Mouse (Mus musculus): ENCODE measurements around the gene Fgd5.

The Fgd5 gene

GRCm38 (mm10) chr6:92010895-92011294 is 32.2 kb downstream of the Fgd5 start:
- DNase-seq (ENCODE audit: low spot score in 2 of 2) = no peak

DNA sequence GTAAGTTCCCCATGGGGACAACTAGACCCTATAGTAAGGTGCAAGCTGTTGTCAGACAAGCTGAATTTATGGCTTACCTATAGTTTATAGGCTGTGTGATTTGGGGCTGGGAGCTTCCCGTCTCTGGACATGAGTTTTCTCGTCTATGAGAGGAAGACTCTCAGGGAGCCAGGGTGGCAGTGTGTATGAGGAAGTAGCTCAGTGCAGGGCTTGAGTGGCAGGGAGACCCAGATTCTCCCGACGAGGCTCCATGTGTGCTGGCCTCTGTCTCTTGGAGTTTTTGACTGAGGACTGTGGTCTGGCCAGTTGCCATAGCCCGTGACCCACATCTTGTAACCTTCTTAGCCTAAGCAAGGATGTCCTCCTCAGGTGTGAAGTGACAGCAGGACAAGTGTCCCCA is 33.7 kb downstream of the Fgd5 start:
- no peak for DNase-seq (ENCODE audit: low spot score in 2 of 2)

DNA sequence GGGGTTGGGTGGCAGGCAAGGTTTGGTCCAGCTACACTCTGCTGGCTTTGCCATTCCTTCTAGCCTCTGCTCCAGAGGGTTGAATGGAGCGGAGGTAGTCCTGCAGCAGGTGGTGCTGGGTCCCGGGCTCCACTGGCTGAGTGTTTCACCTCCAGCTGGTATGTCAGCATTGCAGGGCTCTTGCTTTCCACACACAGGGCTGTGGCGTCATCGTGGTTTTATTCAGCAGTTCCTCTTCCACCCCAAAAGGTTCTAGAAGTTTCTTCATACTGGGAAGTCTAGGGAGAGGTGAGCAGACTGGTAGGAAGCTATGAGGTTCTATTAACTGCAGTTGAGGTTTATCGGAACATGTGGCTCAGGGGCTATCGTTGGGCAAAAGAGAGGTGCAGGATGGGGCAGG is 34.4 kb downstream of the Fgd5 start:
- no peak for DNase-seq (ENCODE audit: low spot score in 2 of 2)

DNA sequence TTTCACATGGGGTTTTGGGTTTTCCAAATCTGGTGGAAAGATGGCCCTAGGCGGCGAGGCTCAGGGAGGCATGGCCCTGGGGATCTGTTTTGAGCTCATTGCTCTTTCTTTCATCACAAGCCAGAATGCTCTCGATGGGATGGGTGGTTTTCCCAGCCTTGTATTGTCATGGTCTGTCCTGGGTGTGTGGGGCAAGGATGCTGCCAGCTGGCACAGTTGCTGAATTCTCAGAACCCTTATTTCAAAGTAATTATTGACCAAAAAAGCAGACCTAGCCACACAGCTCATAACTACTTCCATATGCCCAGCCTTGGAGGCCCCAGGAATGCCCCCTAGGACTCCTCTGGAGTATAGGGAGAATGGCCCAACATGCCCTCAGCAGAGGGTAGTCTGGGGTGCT is 34.9 kb downstream of the Fgd5 start:
- no peak for DNase-seq (ENCODE audit: low spot score in 2 of 2)

GRCm38 (mm10) chr6:92014936-92015335 is 36.3 kb downstream of the Fgd5 start:
- DNase-seq (ENCODE audit: low spot score in 2 of 2) = no peak

DNA sequence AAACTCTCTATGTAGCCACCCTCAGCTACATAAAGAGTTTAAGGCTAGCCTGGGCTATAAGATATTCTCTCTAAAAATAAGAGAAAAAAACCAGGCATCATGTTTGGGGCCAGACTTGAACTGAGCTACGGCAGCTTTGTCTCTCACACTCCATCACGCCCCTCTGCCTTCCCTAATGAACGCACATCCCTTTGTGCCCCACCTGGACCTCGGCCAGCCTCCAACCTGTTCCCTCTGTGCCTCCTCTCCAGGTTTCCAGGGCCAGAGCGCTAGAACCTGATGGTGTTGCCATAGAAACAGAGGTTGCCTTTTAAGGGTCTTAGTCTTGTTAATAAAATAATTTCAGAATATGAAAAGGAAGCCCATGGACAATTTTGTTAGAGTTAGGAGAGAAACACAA is 37.2 kb downstream of the Fgd5 start:
- DNase-seq (ENCODE audit: low spot score in 2 of 2) = no peak

DNA sequence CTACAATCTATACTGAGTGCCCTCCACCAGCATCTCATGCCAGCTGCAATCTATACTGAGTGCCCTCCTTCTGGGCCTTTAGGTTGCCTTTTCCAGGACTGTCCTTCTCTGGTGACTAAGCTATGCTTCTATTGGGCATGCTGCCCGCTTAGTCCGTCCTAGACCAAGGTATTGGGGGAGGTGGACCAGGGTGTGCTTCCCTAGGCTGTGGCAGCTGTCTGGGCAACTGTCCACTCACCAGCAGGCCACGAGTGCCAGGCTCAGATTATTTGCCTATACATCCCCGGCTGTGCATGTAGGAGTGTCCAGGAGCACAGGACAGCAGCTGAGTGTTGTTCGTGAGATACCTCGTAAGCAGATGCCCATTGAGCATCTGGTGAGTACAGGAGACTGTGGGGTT is 38.1 kb downstream of the Fgd5 start:
- no peak for DNase-seq (ENCODE audit: low spot score in 2 of 2)

GRCm38 (mm10) chr6:92018421-92018820 is 39.7 kb downstream of the Fgd5 start:
- no peak for DNase-seq (ENCODE audit: low spot score in 2 of 2)

- no peak for DNase-seq (ENCODE audit: low spot score in 2 of 2)
These were observed 42.4 kb downstream of the Fgd5 start for GRCm38 (mm10) chr6:92021061-92021460.

DNA sequence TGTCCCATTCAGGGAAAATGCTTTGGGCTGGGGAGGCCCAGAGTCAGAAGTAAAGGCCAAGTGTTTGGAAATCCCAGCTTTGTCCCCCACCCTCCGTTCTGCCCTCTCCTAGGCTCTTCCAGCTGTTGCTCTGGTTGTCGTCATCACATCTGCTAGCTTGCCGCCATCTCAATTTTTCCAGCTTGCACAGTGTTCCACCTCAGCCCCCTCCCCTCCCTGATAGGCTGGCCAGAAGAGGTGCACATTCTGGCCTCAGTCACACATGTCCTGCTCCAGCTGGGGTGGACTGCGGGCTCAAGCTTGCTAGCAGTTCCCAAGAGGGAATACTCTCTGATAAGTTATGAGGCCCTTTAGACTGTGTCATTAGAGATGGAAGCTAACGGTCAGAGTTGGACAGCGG is 42.8 kb downstream of the Fgd5 start:
- DNase-seq (ENCODE audit: low spot score in 2 of 2) = no peak

DNA sequence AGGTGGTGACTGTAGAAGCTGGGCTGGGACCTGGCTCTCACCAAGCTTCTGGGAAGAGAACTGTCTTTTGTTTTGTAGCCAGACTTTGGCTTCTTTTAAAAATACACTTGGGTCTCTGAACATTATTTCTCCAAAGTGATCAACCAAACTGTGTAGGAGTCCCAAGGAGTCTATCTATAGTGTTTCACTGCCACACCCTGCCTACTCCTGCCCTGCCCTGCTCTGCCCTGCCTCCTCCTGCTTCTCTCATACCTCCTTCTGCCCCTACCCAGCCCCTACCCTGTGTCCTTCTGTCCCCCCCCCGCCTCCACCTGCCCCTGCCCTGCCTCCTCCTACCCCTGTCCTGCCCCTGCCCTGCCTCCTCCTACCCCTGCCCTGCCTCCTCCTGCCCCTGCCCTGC is 46.6 kb downstream of the Fgd5 start:
- no peak for DNase-seq (ENCODE audit: low spot score in 2 of 2)

GRCm38 (mm10) chr6:92027379-92027778 is 48.7 kb downstream of the Fgd5 start:
- DNase-seq (ENCODE audit: low spot score in 2 of 2) = no peak

DNA sequence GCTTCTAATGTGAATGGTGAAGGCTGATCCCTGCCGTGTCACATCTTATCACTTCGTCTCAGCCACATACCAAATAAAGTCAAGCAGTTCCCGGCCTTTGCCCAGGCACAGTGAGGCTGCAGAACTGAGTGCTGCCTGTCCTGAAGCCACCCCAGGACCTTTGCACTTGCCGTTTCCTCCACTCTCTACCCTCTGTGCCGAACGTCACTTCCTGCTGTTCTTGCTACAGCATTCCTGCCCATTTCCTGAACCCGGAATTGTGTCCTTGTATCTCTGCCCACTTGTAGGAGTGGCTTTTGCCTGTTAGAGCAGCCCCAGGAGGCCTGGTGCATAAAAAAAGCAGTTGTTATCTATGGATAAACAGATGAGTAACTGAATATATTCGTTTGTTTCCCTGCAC is 52.0 kb downstream of the Fgd5 start:
- DNase-seq (ENCODE audit: low spot score in 2 of 2) = no peak

DNA sequence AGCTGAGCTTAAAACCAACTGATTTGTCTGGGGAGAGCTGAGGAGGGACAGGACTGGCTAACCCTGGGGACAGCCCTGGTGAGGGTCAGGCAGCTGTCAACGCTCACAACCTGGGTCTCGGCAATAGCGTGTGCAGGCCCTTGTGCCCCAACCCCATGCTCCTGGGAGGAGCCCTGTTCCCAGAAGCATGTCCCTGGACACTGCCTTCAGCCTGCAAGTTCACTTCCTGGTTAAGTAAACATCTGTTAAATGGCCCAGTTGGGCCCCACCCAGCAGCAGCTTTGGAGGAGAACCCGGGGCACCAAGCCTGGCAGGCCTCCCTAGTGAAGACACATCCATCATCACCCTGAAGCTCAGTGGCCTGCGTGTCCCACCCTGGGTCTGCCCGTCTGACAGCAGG is 56.0 kb downstream of the Fgd5 start:
- DNase-seq (ENCODE audit: low spot score in 2 of 2) = no peak

DNA sequence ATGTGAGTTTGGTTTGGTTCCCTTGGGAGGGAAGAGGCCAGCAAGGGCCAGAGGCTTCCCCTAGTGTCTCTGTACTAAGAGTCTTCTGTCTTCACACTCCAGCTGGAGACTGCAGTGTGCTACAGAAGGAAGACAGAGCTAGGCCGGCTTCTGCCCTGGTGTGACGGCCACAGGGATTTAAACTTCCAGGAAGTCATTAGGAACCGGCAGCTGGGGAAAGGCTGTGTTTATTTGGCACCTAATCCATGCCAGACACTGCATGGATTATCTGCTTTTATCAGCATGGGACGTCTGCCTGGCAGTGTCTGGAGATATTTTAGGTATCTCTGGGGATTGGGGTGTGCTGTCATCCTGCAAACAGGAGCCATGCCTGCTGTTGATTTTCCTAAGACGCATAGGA is 57.7 kb downstream of the Fgd5 start:
- no peak for DNase-seq (ENCODE audit: low spot score in 2 of 2)

GRCm38 (mm10) chr6:92038158-92038557 is 59.5 kb downstream of the Fgd5 start:
- DNase-seq (ENCODE audit: low spot score in 2 of 2) = no peak

- no peak for DNase-seq (ENCODE audit: low spot score in 2 of 2)
These were observed 62.6 kb downstream of the Fgd5 start for GRCm38 (mm10) chr6:92041271-92041670.

DNA sequence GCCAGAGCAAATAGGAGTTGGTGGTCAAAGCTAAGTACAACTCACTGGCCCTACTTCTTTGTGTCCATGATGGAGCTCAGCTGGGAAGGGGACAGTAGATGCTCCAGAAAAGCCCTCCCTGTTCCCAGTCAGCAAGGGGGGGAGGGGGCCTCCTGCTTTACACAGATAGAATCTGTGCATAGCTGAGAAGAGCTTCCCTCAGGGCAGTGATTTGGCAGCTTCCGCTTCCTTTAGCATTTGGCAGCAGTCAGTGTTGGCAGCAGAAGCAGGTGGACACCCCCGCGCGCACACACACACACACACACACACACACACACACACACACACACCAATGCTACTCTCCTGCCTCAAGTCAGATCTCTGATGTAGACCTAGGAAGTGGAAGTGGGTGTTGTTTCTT is 63.4 kb downstream of the Fgd5 start:
- DNase-seq (ENCODE audit: low spot score in 2 of 2) = no peak

- no peak for DNase-seq (ENCODE audit: low spot score in 2 of 2)
These were observed 64.2 kb downstream of the Fgd5 start for GRCm38 (mm10) chr6:92042850-92043249.

DNA sequence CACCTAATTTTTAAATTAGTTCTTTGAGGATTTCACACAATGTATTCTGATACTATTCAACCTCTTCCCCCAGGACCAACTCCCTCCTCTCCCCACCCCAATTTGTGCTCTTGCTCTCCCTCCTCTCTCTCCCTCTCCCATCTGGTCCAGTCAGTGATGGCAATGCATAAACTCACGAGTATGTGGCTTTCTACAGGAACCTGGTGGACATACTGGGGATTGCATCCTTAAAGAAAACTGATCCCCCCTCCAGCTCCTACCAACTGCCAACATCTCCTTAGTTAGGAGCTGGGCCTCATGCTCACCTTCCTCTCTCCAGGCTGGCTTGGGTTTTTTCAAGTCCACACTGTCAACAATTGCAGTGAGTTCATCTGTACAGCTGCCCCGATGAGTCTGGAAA is 79.1 kb downstream of the Fgd5 start:
- DNase-seq (ENCODE audit: low spot score in 2 of 2) = no peak

- DNase-seq (ENCODE audit: low spot score in 2 of 2) = no peak
These were observed 83.0 kb downstream of the Fgd5 start for GRCm38 (mm10) chr6:92061725-92062124.

- DNase-seq (ENCODE audit: low spot score in 2 of 2) = no peak
These were observed 84.8 kb downstream of the Fgd5 start for GRCm38 (mm10) chr6:92063452-92063851.

DNA sequence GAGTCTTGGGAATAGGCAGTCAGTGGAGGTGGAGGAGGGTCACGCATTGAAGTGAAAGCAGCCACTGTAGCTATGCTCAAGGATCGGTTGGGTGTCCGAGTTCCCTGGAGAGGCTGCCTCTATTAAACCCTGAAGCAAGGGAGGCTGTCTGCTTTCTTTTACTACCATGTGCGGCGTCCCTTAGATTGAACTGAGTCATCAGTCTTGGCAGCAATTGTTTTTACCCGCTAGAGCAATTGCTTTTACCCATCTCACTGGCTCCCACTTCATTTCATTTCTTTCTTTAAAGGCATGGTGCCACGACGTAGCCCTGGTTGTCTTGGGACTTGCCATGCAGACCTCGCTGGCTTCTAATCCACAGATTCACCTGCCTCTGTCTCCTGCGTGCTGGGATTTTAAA is 85.4 kb downstream of the Fgd5 start:
- no peak for DNase-seq (ENCODE audit: low spot score in 2 of 2)

- DNase-seq (ENCODE audit: low spot score in 2 of 2) = peak in 1 of 2 experiments; percentile 29
These were observed 87.2 kb downstream of the Fgd5 start for GRCm38 (mm10) chr6:92065721-92066496.
